Mouse (Mus musculus) heart, postnatal 0 days (tissue): ENCODE data around the gene Prdm2.

Experiments used
- CTCF ChIP-seq: IDR thresholded peaks from 2 replicates; pipeline ENCODE4 v1.5.1; 2016; ENCODE audit warnings: antibody characterized with exemption, control low read depth, low read depth
- EP300 ChIP-seq: IDR thresholded peaks from 2 replicates; pipeline ENCODE4 v1.6.1; 2016; ENCODE audit warnings: antibody characterized with exemption, low read depth

GRCm38 (mm10) chr4:143191783-143192182 is 21.0 kb downstream of the Prdm2 start:
- no peak for TF ChIP-seq CTCF
- no peak for TF ChIP-seq EP300
